ENCODE assay signal across 10 mouse cellular contexts in genomic region chr11:35667428-35667827, GRCm38 (mm10).
DNase-seq lines count a peak whose midpoint lies in the region; ATAC-seq and TF ChIP-seq lines count a peak whose summit lies in the region.
"Had no signal": no experiment of that assay in that cellular context is flagged by ENCODE, and none has a peak within 500 bp of the region (broad histone marks: within the 10 kb centered on the region; RNA-seq: fewer than 3 reads in every experiment).

No protein-coding gene starts in this region.

- ATAC-seq in kidney, embryonic 15.5 days (replicated peaks; ENCODE audit: low FRiP score) = 0 out of 2 replicates have a peak, but pooled peaks have one; percentile 10

- no peak overlapping the region for H3K27ac ChIP-seq in thymus, adult 2 months (ENCODE audit: control insufficient read depth, insufficient read depth, low read length)
- H3K27ac ChIP-seq in kidney, embryonic 15.5 days = no peak overlapping the region
- H3K27ac ChIP-seq: heart, embryonic 13.5 days had no signal

- DNase-seq in embryo, embryonic 10 days (ENCODE audit: low spot score) = peak; percentile 29
- no peak for DNase-seq in embryo, embryonic 9.5 days (ENCODE audit: extremely low spot score)
- no peak for DNase-seq in thymus, adult 2 months
- DNase-seq in thymus, adult 18-20 months = no peak
- DNase-seq in thymus, postnatal 36 days = peak; percentile 4 to 26
- DNase-seq in B cell, adult 2 months = no peak
- no peak for DNase-seq in heart, postnatal 36 days

- no peaks in the 10 kb centered on the region for H3K9me3 ChIP-seq in kidney, embryonic 15.5 days (replicated peaks)
- H3K9me3 ChIP-seq: heart, embryonic 13.5 days; megakaryocyte, embryonic 14.5 days had no signal

- no peaks in the 10 kb centered on the region for H3K27me3 ChIP-seq in thymus, adult 2 months (ENCODE audit: control insufficient read depth, insufficient read depth, low read length)
- 0 out of 2 replicates have a peak, but pooled peaks cover 6% of the 10 kb centered on the region for H3K27me3 ChIP-seq in kidney, embryonic 15.5 days

- WGBS in thymus, adult 2 months = 66% methylated on average over 3 of the region's 3 CpGs
- WGBS in kidney, embryonic 15.5 days = 68% methylated on average over 3 of the region's 3 CpGs

- H3K9ac ChIP-seq in kidney, embryonic 15.5 days = no peak overlapping the region
- H3K9ac ChIP-seq: heart, embryonic 13.5 days had no signal

- no peak for TF ChIP-seq POLR2A in thymus, adult 2 months (IDR thresholded peaks at IDR 0.05; ENCODE audit: control insufficient read depth, extremely low read depth, insufficient read depth, low read length, poor library complexity)

- H3K4me1 ChIP-seq in thymus, adult 2 months (replicated peaks; ENCODE audit: control insufficient read depth, insufficient read depth, low read length) = no peaks in the 10 kb centered on the region
- no peaks in the 10 kb centered on the region for H3K4me1 ChIP-seq in kidney, embryonic 15.5 days
- H3K4me1 ChIP-seq: megakaryocyte, embryonic 14.5 days had no signal

- no peaks in the 10 kb centered on the region for H3K36me3 ChIP-seq in thymus, adult 2 months (ENCODE audit: control insufficient read depth, insufficient read depth, low read length)
- no peaks in the 10 kb centered on the region for H3K36me3 ChIP-seq in kidney, embryonic 15.5 days

- no peak overlapping the region for H3K4me3 ChIP-seq in thymus, adult 2 months (ENCODE audit: control insufficient read depth, insufficient read depth, low read length)
- H3K4me3 ChIP-seq in kidney, embryonic 15.5 days (replicated peaks) = no peak overlapping the region
- H3K4me3 ChIP-seq: heart, embryonic 13.5 days; megakaryocyte, embryonic 14.5 days had no signal

- intact Hi-C loops in heart, postnatal 36 days (cut with DNase I) = loop anchor here (5.0 to 10.0 kb wide), 4 partner anchors 65 to 823 kb away; no protein-coding TSS in a partner anchor

- 0 out of 2 replicates have a peak, but pooled peaks have one; percentile 16 for TF ChIP-seq CTCF in thymus, adult 2 months (IDR thresholded peaks at IDR 0.05; ENCODE audit: borderline replicate concordance, control insufficient read depth, extremely low read depth, insufficient read depth, low read length, poor library complexity)

- H3K4me2 ChIP-seq in kidney, embryonic 15.5 days = no peak overlapping the region
- H3K4me2 ChIP-seq: heart, embryonic 13.5 days had no signal

Comparison
In these comparisons a context has a peak if more than half of its experiments do, and no peak if none do; other contexts are left out.
1. DNase-seq: peak in embryo, embryonic 10 days (single experiment) and thymus, postnatal 36 days (2 of 2); none in embryo, embryonic 9.5 days (single experiment), thymus, adult 2 months (single experiment), thymus, adult 18-20 months (0 of 2), B cell, adult 2 months (0 of 2) and heart, postnatal 36 days (0 of 2).